Mouse (Mus musculus) lung, embryonic 16.5 days (tissue): Measurements from ENCODE around the gene Shb. TPM values are rescaled to one million over a fixed set of nuclear protein-coding genes. Genes with fewer than 3 reads are reported as not detected.

Experiments used
- ATAC-seq: fragments of 200-750 bp; cut with Nextera tagmentation; 2 replicates; pipeline ENCODE4 v1.8.0; 2017; ENCODE audit warnings: low read depth, mild to moderate bottlenecking, moderate library complexity
- H3K27ac ChIP-seq: fragments of 300-500 bp; sonication (generic); 2 replicates; pipeline ENCODE4 v1.5.1; 2014; ENCODE audit warnings: mild to moderate bottlenecking, control low read depth, low read length
- H3K27me3 ChIP-seq: fragments of 300-500 bp; sonication (generic); 2 replicates; pipeline ENCODE4 v1.6.1; 2014; ENCODE audit warnings: low read depth, low read length, mixed read lengths; ENCODE audit not compliant: control insufficient read depth, insufficient read depth
- H3K36me3 ChIP-seq: fragments of 300-500 bp; sonication (generic); 2 replicates; pipeline ENCODE4 v1.6.1; 2014; ENCODE audit warnings: low read length; ENCODE audit not compliant: control insufficient read depth, insufficient read depth
- H3K4me1 ChIP-seq: fragments of 300-500 bp; sonication (generic); replicated peaks from 2 replicates; pipeline ENCODE4 v1.6.1; 2014; ENCODE audit warnings: low read length, mixed read lengths; ENCODE audit not compliant: control insufficient read depth, insufficient read depth
- H3K4me2 ChIP-seq: fragments of 300-500 bp; sonication (generic); 2 replicates; pipeline ENCODE4 v1.6.1; 2014; ENCODE audit warnings: low read depth, low read length, control low read depth
- H3K4me3 ChIP-seq: fragments of 300-500 bp; sonication (generic); 2 replicates; pipeline ENCODE4 v1.5.1; 2014; ENCODE audit warnings: mild to moderate bottlenecking, low read length, control low read depth
- H3K9ac ChIP-seq: fragments of 300-500 bp; sonication (generic); 2 replicates; pipeline ENCODE4 v1.6.1; 2014; ENCODE audit warnings: low read length, control low read depth
- H3K9me3 ChIP-seq: fragments of 300-500 bp; sonication (generic); 2 replicates; pipeline ENCODE4 v1.6.1; 2016; ENCODE audit warnings: low read length; ENCODE audit not compliant: control insufficient read depth
- WGBS: fragments of 180-500 bp; shearing (Covaris S2); extraction: QIAGEN DNeasy Blood & Tissue Kit; methylation state at CpG from one replicate; pipeline ENCODE4 v1.1.7; 2014; 5-methylcytosine and 5-hydroxymethylcytosine counted together
- polyA plus RNA-seq: library from polyadenylated mRNA; unstranded; fragments of >200 nt; fragmentation: Nextera tagmentation; extraction: Ambion mirVana; gene quantifications from 2 replicates; pipeline ENCODE4 v1.2.1, GENCODE M21; 2015

Gene Shb
- polyA plus RNA-seq, 1 experiment from 2014 or later: 12.4 TPM

- no peak for ATAC-seq
- Histone ChIP-seq H3K27me3 (no peaks in the 10 kb centered on the region), H3K9ac (no peak overlapping the region), H3K9me3 (no peaks in the 10 kb centered on the region), H3K36me3 (no peaks in the 10 kb centered on the region), H3K4me3 (no peak overlapping the region), H3K4me2 (no peak overlapping the region), H3K4me1 (peaks cover 48% of the 10 kb centered on the region), H3K27ac (no peak overlapping the region)
- 58% methylated on average over 13 of the region's 13 CpGs for WGBS
These were observed 50.0 kb downstream of the Shb start for GRCm38 (mm10) chr4:45482271-45482670.

- Histone ChIP-seq H3K36me3 (no peaks in the 10 kb centered on the region), H3K9me3 (no peaks in the 10 kb centered on the region), H3K27me3 (no peaks in the 10 kb centered on the region), H3K4me2 (no peak overlapping the region), H3K4me1 (peaks cover 46% of the 10 kb centered on the region), H3K9ac (no peak overlapping the region), H3K4me3 (no peak overlapping the region), H3K27ac (no peak overlapping the region)
- no peak for ATAC-seq
- WGBS: 76% methylated on average over 5 of the region's 5 CpGs
These were observed 50.8 kb downstream of the Shb start for GRCm38 (mm10) chr4:45481431-45481830.

DNA sequence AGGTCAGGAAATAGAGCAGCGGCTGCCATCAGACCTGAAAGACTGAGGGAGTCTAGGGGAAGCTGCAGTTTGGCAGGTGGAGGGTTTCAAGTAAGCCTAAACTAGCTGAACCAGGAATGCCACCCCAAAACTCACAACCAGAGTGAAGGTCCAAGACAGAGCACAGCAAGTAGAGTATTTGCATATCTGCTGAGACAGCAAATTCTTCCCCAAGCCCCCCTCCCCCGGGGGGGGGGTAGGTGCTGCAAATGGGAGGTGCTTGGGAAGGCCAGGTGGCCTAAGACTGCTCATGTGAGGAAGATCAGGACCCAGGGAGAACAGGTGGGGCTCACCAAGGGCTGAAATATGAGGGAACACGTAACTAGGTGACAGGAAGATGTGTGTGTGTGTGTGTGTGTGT, 51.7 kb downstream of the Shb start:
- 49% methylated on average over 3 of the region's 3 CpGs for WGBS
- Histone ChIP-seq H3K27me3 (no peaks in the 10 kb centered on the region), H3K27ac (no peak overlapping the region), H3K9me3 (no peaks in the 10 kb centered on the region), H3K9ac (no peak overlapping the region), H3K4me1 (peaks cover 48% of the 10 kb centered on the region), H3K4me3 (no peak overlapping the region), H3K36me3 (no peaks in the 10 kb centered on the region), H3K4me2 (no peak overlapping the region)
- ATAC-seq: no peak

DNA sequence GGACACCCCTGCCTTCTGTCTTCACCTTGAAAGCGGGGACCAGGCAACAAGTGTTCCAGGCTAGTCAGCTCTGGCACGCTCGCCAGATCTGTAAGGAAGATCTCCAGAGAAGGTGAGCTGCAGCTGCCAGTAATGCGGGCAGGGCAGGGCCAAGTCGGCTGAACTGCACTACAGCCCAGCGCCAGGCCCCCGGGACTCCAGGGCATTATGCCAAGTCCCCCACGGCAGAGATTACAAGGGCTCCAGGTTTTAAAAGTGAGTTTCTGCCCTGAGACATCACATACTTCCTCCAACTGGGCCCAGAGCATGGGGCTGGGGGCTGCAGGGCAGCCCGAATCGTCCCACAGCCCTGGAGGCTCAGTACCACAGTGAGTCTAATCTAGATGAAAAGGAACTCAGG, 52.8 kb downstream of the Shb start:
- Histone ChIP-seq H3K4me1 (peaks cover 59% of the 10 kb centered on the region), H3K4me3 (no peak overlapping the region), H3K4me2 (no peak overlapping the region), H3K9me3 (no peaks in the 10 kb centered on the region), H3K36me3 (no peaks in the 10 kb centered on the region), H3K27ac (peak overlapping the region; percentile 64), H3K9ac (peak overlapping the region; percentile 31; the same call in 1 of the 2 replicates), H3K27me3 (no peaks in the 10 kb centered on the region)
- 42% methylated on average over 10 of the region's 10 CpGs for WGBS
- no peak for ATAC-seq

- Histone ChIP-seq H3K9ac (no peak overlapping the region; the same call in 1 of the 2 replicates), H3K27ac (peak overlapping the region; percentile 64), H3K36me3 (no peaks in the 10 kb centered on the region), H3K9me3 (no peaks in the 10 kb centered on the region), H3K27me3 (no peaks in the 10 kb centered on the region), H3K4me2 (no peak overlapping the region), H3K4me1 (peaks cover 59% of the 10 kb centered on the region), H3K4me3 (no peak overlapping the region)
- WGBS: 54% methylated on average over 7 of the region's 7 CpGs
- ATAC-seq: no peak
These were observed 54.1 kb downstream of the Shb start for GRCm38 (mm10) chr4:45478178-45478577.

DNA sequence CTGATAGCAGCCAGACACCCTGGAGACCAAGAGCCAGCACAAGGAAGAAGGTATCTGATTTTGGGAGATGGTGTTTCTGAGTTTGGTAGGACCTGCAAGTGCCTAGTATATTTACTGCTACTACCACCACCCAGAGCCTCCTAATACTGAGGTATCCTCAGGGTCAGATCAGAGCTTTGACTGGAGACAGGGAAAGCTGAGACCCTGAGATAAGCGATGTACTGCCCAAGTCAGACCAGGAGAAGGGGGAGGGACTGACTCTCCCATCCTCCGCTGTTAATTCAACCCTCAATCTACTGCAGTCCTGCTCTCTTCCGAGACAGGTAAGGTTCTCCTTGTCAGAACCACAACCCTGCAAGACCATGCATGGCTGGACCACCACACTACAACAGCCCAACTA, 55.2 kb downstream of the Shb start:
- no peak for ATAC-seq
- 72% methylated on average over 3 of the region's 3 CpGs for WGBS
- no peak overlapping the region for H3K4me2 ChIP-seq
- H3K9ac ChIP-seq: no peak overlapping the region
- H3K27me3 ChIP-seq: no peaks in the 10 kb centered on the region
- H3K27ac ChIP-seq: no peak overlapping the region
- H3K4me3 ChIP-seq: no peak overlapping the region
- H3K4me1 ChIP-seq: peaks cover 63% of the 10 kb centered on the region
- H3K36me3 ChIP-seq: no peaks in the 10 kb centered on the region
- H3K9me3 ChIP-seq: no peaks in the 10 kb centered on the region

DNA sequence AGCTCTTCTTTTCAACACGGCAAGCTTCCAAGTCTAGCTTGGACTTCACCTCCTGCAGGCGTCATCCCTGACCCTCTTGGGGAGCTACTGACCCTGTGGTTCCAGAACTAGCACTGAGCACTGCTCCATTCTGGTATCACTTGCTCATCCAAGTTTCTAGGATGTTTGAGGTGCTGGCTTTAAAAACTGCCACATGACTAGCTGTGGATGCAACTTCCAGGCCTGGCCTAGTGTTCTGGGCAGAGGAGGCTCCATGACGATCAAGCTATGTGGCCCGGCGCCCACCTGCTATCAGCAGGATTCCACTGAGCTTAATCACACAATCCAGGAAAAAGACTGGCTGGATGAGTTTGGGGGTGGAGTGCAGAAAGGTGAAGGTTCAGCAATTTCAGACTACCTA, 57.4 kb downstream of the Shb start:
- Histone ChIP-seq H3K4me3 (no peak overlapping the region), H3K9me3 (0 out of 2 replicates have a peak, but pooled peaks cover 3% of the 10 kb centered on the region), H3K36me3 (peaks cover 2% of the 10 kb centered on the region; the same call in 1 of the 2 replicates), H3K27me3 (no peaks in the 10 kb centered on the region), H3K9ac (no peak overlapping the region), H3K27ac (no peak overlapping the region; the same call in 1 of the 2 replicates), H3K4me2 (no peak overlapping the region), H3K4me1 (peaks cover 64% of the 10 kb centered on the region)
- no peak for ATAC-seq
- WGBS: 52% methylated on average over 5 of the region's 5 CpGs

DNA sequence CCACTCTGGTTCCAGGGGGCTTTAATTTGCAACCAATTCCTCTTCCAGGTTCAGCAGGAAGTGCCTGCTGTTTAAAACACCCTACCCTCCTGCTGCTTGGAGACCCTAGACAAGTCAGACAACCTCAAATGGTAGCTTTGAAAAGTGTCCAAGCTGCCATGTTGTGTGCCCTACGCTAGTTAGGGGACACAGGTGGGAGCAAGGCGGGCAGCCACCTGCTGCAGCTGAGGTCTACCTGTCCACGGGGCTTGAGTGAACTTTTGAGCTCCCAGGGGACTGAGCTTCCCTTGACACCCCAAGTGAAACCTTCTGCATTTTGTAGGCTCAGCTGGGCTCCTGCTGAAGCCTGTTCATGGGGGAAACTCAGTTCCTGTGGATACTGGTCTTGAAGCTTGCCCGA, 58.1 kb downstream of the Shb start:
- 0 out of 2 replicates have a peak, but pooled peaks cover 3% of the 10 kb centered on the region for H3K9me3 ChIP-seq
- ATAC-seq: no peak
- no peak overlapping the region for H3K4me2 ChIP-seq
- peak overlapping the region; percentile 88; the same call in 1 of the 2 replicates for H3K27ac ChIP-seq
- no peak overlapping the region for H3K9ac ChIP-seq
- H3K27me3 ChIP-seq: no peaks in the 10 kb centered on the region
- peaks cover 2% of the 10 kb centered on the region; the same call in 1 of the 2 replicates for H3K36me3 ChIP-seq
- peaks cover 62% of the 10 kb centered on the region for H3K4me1 ChIP-seq
- WGBS: 90% methylated on average over 4 of the region's 4 CpGs
- H3K4me3 ChIP-seq: no peak overlapping the region

DNA sequence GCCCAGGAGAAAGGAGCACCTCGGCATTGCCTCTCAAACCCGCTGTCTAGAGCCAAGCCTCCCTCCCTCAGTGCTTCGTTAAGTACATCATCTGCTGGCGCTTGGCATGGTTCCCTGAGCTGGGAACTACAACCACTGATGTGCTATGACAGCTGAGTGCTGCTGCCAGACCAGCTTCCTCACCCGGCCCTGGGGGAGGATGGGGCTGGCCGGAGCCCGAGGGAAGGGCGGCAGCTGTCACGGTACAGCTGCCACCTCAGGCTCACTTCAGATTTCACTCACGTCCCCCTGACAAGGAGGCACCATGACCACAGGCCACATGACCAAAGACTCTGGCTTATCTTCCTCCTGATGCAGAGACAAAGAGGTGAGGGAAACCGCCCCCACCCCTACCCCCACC, 59.1 kb downstream of the Shb start:
- peak overlapping the region; percentile 40 for H3K4me2 ChIP-seq
- H3K27ac ChIP-seq: peak overlapping the region; percentile 88
- H3K9me3 ChIP-seq: 0 out of 2 replicates have a peak, but pooled peaks cover 3% of the 10 kb centered on the region
- H3K27me3 ChIP-seq: no peaks in the 10 kb centered on the region
- ATAC-seq: peak; percentile 90
- peaks cover 2% of the 10 kb centered on the region; the same call in 1 of the 2 replicates for H3K36me3 ChIP-seq
- H3K9ac ChIP-seq: peak overlapping the region; percentile 16; the same call in 1 of the 2 replicates
- peaks cover 62% of the 10 kb centered on the region for H3K4me1 ChIP-seq
- H3K4me3 ChIP-seq: no peak overlapping the region
- WGBS: 5% methylated on average over 11 of the region's 11 CpGs
